Mouse (Mus musculus) neural tube, embryonic 14.5 days (tissue): Measurements from ENCODE around the gene Fdxr. TPM values are rescaled to one million over a fixed set of nuclear protein-coding genes. Genes with fewer than 3 reads are reported as not detected.

ENCODE experiments used
- ATAC-seq: fragments of 200-750 bp; cut with Nextera tagmentation; 2 replicates; pipeline ENCODE4 v1.8.0; 2017; ENCODE audit warnings: low read depth, mild to moderate bottlenecking, moderate TSS enrichment, moderate library complexity
- H3K27ac ChIP-seq: fragments of 300-500 bp; sonication (generic); 2 replicates; pipeline ENCODE4 v1.5.1; 2014; ENCODE audit warnings: low read depth, mild to moderate bottlenecking, control low read depth, low read length, moderate library complexity, mixed read lengths
- H3K27me3 ChIP-seq: fragments of 300-500 bp; sonication (generic); 2 replicates; pipeline ENCODE4 v1.6.1; 2014; ENCODE audit warnings: low read length; ENCODE audit not compliant: control insufficient read depth, insufficient read depth
- H3K36me3 ChIP-seq: fragments of 300-500 bp; sonication (generic); 2 replicates; pipeline ENCODE4 v1.6.1; 2014; ENCODE audit warnings: low read length, mixed read lengths; ENCODE audit not compliant: control insufficient read depth, insufficient read depth
- H3K4me1 ChIP-seq: fragments of 300-500 bp; sonication (generic); 2 replicates; pipeline ENCODE4 v1.6.1; 2014; ENCODE audit warnings: low read length; ENCODE audit not compliant: control insufficient read depth, insufficient read depth
- H3K4me2 ChIP-seq: fragments of 300-500 bp; sonication (generic); 2 replicates; pipeline ENCODE4 v1.6.1; 2014; ENCODE audit warnings: mild to moderate bottlenecking, low read depth, low read length, control low read depth
- H3K4me3 ChIP-seq: fragments of 300-500 bp; sonication (generic); 2 replicates; pipeline ENCODE4 v1.5.1; 2014; ENCODE audit warnings: low read depth, low read length, control low read depth, mixed read lengths
- H3K9ac ChIP-seq: fragments of 300-500 bp; sonication (generic); replicated peaks from 2 replicates; pipeline ENCODE4 v1.6.1; 2014; ENCODE audit warnings: low read depth, mild to moderate bottlenecking, control low read depth, low read length, mixed read lengths
- H3K9me3 ChIP-seq: fragments of 300-500 bp; sonication (generic); 2 replicates; pipeline ENCODE4 v1.6.1; 2016; ENCODE audit warnings: low read length; ENCODE audit not compliant: control insufficient read depth
- whole genome bisulfite sequencing: fragments of 180-500 bp; shearing (Covaris S2); extraction: QIAGEN DNeasy Blood & Tissue Kit; methylation state at CpG from one replicate; pipeline ENCODE4 v1.1.7; 2014; 5-methylcytosine and 5-hydroxymethylcytosine counted together
- polyA plus RNA-seq: library from polyadenylated mRNA; unstranded; fragments of >200 nt; fragmentation: Nextera tagmentation; extraction: Ambion mirVana; gene quantifications from 2 replicates; pipeline ENCODE4 v1.2.1, GENCODE M21; 2014

Fdxr gene
- polyA plus RNA-seq, 1 experiment from 2014 or later, result 14.6 TPM

- H3K27me3 ChIP-seq, result no peaks in the 10 kb centered on the region
- H3K36me3 ChIP-seq, result no peaks in the 10 kb centered on the region; the same call in none of the 2 replicates
- H3K9me3 ChIP-seq, result no peaks in the 10 kb centered on the region
- no peak for ATAC-seq
- H3K4me3 ChIP-seq, result no peak overlapping the region
- no peak overlapping the region for H3K4me2 ChIP-seq
- H3K4me1 ChIP-seq, result peaks cover 9% of the 10 kb centered on the region
- WGBS, result 79% methylated on average over 6 of the region's 6 CpGs
- H3K27ac ChIP-seq, result no peak overlapping the region
- no peak overlapping the region for H3K9ac ChIP-seq
These were observed 2.1 kb downstream of the Fdxr start for GRCm38 (mm10) chr11:115274771-115275170.

GRCm38 (mm10) chr11:115274178-115274577, 2.7 kb downstream of the Fdxr start:
- Histone ChIP-seq H3K4me1 (peaks cover 9% of the 10 kb centered on the region), H3K4me2 (no peak overlapping the region), H3K27me3 (no peaks in the 10 kb centered on the region), H3K9me3 (no peaks in the 10 kb centered on the region), H3K4me3 (no peak overlapping the region), H3K36me3 (peaks cover 5% of the 10 kb centered on the region), H3K27ac (no peak overlapping the region), H3K9ac (no peak overlapping the region)
- WGBS, result 87% methylated on average over 7 of the region's 7 CpGs
- no peak for ATAC-seq

DNA sequence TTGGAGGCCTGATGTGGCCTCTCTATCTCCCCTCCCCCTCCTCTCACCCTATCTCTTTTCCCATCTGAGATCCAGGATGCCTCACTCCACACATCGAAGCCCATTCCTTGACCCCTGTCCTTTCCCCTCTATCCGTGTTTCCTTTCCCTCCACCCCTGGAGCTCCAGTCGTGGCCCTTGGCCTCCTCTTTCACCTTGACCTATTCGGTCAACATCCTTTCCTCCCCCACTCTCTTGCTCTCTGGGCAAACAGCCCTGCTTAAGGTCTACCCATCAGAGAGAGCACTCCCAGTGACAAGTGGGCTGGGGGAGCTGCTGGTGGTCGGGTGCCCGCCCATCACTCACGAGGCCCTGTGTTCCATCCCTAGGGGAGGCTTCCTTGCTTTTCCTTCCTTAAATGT, 3.1 kb downstream of the Fdxr start:
- H3K9me3 ChIP-seq, result no peaks in the 10 kb centered on the region
- H3K27ac ChIP-seq, result no peak overlapping the region
- H3K27me3 ChIP-seq, result peaks cover under 1% of the 10 kb centered on the region; the same call in 1 of the 2 replicates
- peaks cover 7% of the 10 kb centered on the region for H3K36me3 ChIP-seq
- no peak for ATAC-seq
- no peak overlapping the region for H3K4me2 ChIP-seq
- peaks cover 9% of the 10 kb centered on the region for H3K4me1 ChIP-seq
- 76% methylated on average over 7 of the region's 7 CpGs for WGBS
- H3K4me3 ChIP-seq, result no peak overlapping the region
- H3K9ac ChIP-seq, result no peak overlapping the region

DNA sequence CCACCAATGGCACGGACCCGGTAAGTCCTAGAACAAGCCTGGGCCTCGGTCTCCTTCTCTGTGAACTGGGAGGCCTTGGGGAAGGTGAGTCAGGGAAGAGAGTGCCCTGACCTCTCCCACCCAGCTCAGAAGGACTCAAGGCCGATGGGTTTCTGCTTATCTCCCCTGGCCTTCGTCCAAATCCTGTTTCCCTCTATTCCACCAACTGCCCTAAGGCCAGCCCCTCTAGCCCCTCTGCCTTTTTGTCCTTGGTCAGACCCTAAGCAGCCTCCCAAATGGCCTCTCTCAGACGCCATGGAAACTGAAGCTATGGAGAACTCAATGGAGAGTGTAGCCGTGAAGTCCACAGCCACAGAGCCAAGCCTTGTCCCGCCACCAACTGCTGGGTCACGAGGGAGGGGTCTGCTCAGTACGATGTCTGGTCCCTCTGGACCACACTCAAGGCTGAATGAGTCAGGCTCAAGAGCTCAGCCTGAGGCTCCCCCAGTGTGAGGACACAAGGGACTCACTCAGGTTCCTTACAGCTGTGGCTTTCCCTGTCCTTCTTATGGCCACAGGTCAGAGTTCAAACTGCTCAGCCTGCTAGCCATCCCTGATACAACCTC, 3.9 kb downstream of the Fdxr start:
- peaks cover 10% of the 10 kb centered on the region for H3K36me3 ChIP-seq
- no peak for ATAC-seq
- no peak overlapping the region for H3K4me3 ChIP-seq
- H3K27ac ChIP-seq, result no peak overlapping the region
- H3K9me3 ChIP-seq, result no peaks in the 10 kb centered on the region
- 73% methylated on average over 10 of the region's 10 CpGs for WGBS
- peaks cover 8% of the 10 kb centered on the region for H3K27me3 ChIP-seq
- H3K4me1 ChIP-seq, result peaks cover 9% of the 10 kb centered on the region
- H3K4me2 ChIP-seq, result no peak overlapping the region
- H3K9ac ChIP-seq, result no peak overlapping the region

DNA sequence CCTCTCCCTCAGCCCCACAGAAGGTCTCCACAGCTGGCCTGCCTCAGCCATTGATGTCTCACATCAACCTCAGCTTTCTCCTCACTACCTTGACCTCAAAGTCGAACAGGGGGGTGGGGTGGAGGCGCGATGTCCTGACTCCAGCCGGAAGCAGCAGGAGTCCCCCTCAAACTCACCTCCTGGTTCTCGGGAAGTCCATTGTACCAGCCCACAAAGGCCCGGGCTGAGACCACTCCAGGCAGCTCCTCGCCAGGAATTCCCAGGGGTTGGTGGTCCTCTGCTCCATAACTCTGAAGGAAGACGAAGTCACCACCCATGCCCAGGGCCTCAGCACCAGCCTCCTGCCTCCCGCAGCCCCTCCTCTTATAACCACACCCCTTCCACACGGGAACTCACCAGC, 5.4 kb downstream of the Fdxr start:
- Histone ChIP-seq H3K36me3 (peaks cover 10% of the 10 kb centered on the region), H3K4me1 (peaks cover 11% of the 10 kb centered on the region), H3K4me3 (no peak overlapping the region), H3K27me3 (peaks cover 23% of the 10 kb centered on the region), H3K27ac (no peak overlapping the region), H3K9ac (no peak overlapping the region), H3K4me2 (no peak overlapping the region), H3K9me3 (no peaks in the 10 kb centered on the region)
- 69% methylated on average over 10 of the region's 10 CpGs for WGBS
- ATAC-seq, result no peak

DNA sequence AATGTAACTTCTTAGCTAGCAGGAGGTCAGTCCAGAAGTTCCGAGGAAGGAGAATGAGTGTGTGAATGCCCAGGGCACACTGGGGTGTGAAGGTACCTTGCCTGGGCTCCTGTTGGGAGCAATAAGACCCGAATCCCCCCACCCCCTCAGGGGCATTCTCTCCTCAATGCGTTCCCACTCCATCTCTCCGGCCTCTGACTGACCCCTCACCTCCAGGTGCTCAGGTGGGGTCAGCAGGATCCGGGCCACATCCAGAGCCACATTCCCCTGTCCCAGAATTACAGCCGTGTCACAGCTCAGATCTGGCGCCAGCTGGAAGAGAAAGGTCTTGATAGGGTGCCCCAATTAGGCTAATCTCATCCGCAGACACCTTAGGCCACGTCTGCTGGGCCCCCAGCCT, 5.8 kb downstream of the Fdxr start:
- no peak for ATAC-seq
- Histone ChIP-seq H3K36me3 (peaks cover 10% of the 10 kb centered on the region), H3K4me3 (no peak overlapping the region), H3K27ac (no peak overlapping the region), H3K9me3 (no peaks in the 10 kb centered on the region), H3K4me2 (no peak overlapping the region), H3K4me1 (peaks cover 10% of the 10 kb centered on the region), H3K27me3 (peaks cover 27% of the 10 kb centered on the region), H3K9ac (no peak overlapping the region)
- WGBS, result 90% methylated on average over 9 of the region's 9 CpGs

- Histone ChIP-seq H3K4me2 (no peak overlapping the region), H3K9me3 (no peaks in the 10 kb centered on the region), H3K4me1 (peaks cover 5% of the 10 kb centered on the region), H3K27ac (no peak overlapping the region), H3K9ac (no peak overlapping the region), H3K4me3 (no peak overlapping the region), H3K27me3 (peaks cover 32% of the 10 kb centered on the region), H3K36me3 (peaks cover 10% of the 10 kb centered on the region)
- peak; percentile 25; the same call in 1 of the 2 replicates for ATAC-seq
- WGBS, result 36% methylated on average over 19 of the region's 19 CpGs
These were observed 6.5 kb downstream of the Fdxr start for GRCm38 (mm10) chr11:115270148-115270861.

- WGBS, result 92% methylated on average over 27 of the region's 27 CpGs
- H3K4me3 ChIP-seq, result no peak overlapping the region
- H3K36me3 ChIP-seq, result peaks cover 10% of the 10 kb centered on the region
These were observed 7.4 kb downstream of the Fdxr start for GRCm38 (mm10) chr11:115269330-115270066.

DNA sequence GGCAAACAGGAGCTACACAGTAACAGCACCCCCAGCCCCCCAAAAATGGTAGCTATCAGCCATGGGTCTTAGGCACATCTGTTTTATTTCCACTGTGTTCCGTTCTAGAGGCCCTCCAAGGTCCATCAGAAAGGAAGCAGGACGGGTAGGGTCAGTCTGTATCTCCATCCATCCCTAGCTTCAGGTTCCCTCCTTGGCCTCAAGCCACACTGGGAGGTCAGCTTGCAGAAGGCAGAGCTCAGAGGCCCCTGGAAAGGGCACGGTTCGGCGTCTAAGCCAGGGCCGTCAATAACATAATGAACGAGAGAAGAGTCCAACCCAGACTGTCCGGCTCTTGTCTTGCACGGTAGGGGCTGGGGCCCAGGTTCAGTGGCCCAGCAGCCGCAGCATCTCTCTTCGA, 8.9 kb downstream of the Fdxr start:
- Histone ChIP-seq H3K27ac (no peak overlapping the region), H3K36me3 (peaks cover 10% of the 10 kb centered on the region), H3K4me2 (no peak overlapping the region), H3K4me1 (peaks cover 5% of the 10 kb centered on the region), H3K9ac (no peak overlapping the region), H3K27me3 (peaks cover 39% of the 10 kb centered on the region), H3K4me3 (no peak overlapping the region), H3K9me3 (no peaks in the 10 kb centered on the region)
- 77% methylated on average over 11 of the region's 11 CpGs for WGBS
- no peak for ATAC-seq

More at GRCm38 (mm10) chr11:115269330-115270066, 7.4 kb downstream of the Fdxr start:
- H3K27ac ChIP-seq, result no peak overlapping the region
- H3K4me2 ChIP-seq, result no peak overlapping the region
- no peak for ATAC-seq
- H3K27me3 ChIP-seq, result peaks cover 36% of the 10 kb centered on the region
- no peak overlapping the region for H3K9ac ChIP-seq
- H3K4me1 ChIP-seq, result peaks cover 5% of the 10 kb centered on the region
- no peaks in the 10 kb centered on the region for H3K9me3 ChIP-seq
